Mouse (Mus musculus) liver, embryonic 14.5 days (tissue): Measurements from ENCODE around the gene Lrrc38.

Experiments used
- CTCF ChIP-seq: IDR thresholded peaks from 2 replicates; pipeline ENCODE4 v1.5.1; 2016; ENCODE audit warnings: antibody characterized with exemption, low read depth, control low read depth
- EP300 ChIP-seq: IDR thresholded peaks from 2 replicates; pipeline ENCODE4 v1.6.1; 2016; ENCODE audit warnings: antibody characterized with exemption, low read depth

- no peak for TF ChIP-seq CTCF
- no peak for TF ChIP-seq EP300
Observed at GRCm38 (mm10) chr4:143411566-143412218, 62.1 kb downstream of the Lrrc38 start.
